Mouse (Mus musculus): Measurements from ENCODE around the gene Acoxl. TPM values are rescaled to one million over a fixed set of nuclear protein-coding genes. Genes with fewer than 3 reads are reported as not detected.

Acoxl gene
- total and polyA plus RNA-seq, 3 experiments, result 0.05 TPM; not detected in 1

DNA sequence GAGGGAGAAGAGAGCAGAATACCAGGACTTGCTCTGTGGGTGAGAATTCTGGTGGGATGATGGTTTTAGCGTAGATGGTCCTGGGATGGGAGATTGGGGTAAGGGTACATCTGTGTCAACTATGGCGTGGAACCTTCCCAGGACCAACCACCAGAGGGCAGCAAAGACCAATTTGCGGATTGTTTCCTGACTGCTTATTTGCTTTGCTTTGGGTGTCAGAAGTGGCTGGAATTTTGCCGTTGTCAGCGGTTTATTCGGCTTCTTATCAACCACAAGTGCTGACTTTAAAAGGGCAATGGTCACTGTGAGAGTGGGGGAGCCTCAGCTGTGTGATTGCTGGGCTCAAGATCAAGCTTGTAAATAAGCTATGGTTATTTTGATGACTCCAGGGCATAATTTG is 50.8 kb downstream of the Acoxl start:
- Histone ChIP-seq H3K4me1 (ENCODE audit: insufficient read depth, low read depth, low read length) (peaks cover 7% of the 10 kb centered on the region; the same call in 1 of the 2 replicates), H3K9me3 (replicated peaks) (no peaks in the 10 kb centered on the region), H3K27me3 (ENCODE audit: insufficient read depth, low read length) (peaks cover 17% of the 10 kb centered on the region), H3K36me3 (replicated peaks) (no peaks in the 10 kb centered on the region), H3K4me3 (ENCODE audit: low read depth, low read length) (no peak overlapping the region)
- DNase-seq (ENCODE audit: low spot score), result peak; percentile 39
- 0 out of 2 replicates have a peak, but pooled peaks have one; percentile 15 for ATAC-seq (ENCODE audit: extremely low read depth, insufficient number of reproducible peaks, low FRiP score, poor library complexity, severe bottlenecking)
- TF ChIP-seq CTCF (IDR thresholded peaks at IDR 0.05; ENCODE audit: low read depth, low read length), result peak; percentile 86
- no peak for TF ChIP-seq GATA1 (IDR thresholded peaks at IDR 0.05; ENCODE audit: borderline replicate concordance, low read length)

DNA sequence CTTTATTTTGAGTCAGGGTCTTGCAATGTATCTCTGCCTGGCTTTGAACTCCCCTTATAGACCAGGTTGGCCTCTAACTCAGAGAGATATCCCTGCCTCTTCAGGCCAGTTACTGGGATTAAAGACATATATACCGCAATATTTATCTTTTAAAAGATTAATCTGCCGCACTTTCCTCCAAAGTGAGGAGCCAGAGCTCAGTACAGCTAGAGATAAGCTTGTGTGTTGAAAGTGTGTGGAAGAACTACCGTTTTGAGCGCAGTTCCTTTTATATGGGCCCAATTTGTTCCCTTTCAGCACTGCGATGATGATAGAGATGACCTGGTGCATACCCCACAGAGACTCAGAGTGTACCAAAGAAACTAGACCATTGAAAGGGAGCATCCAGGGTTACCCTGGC is 51.3 kb downstream of the Acoxl start:
- Histone ChIP-seq H3K4me1 (ENCODE audit: insufficient read depth, low read depth, low read length) (peaks cover 7% of the 10 kb centered on the region; the same call in 1 of the 2 replicates), H3K9me3 (replicated peaks) (no peaks in the 10 kb centered on the region), H3K4me3 (ENCODE audit: low read depth, low read length) (no peak overlapping the region), H3K36me3 (replicated peaks) (no peaks in the 10 kb centered on the region), H3K27me3 (ENCODE audit: insufficient read depth, low read length) (peaks cover 17% of the 10 kb centered on the region)
- no peak for ATAC-seq (ENCODE audit: extremely low read depth, insufficient number of reproducible peaks, low FRiP score, poor library complexity, severe bottlenecking)
- TF ChIP-seq TAL1 (conservative IDR thresholded peaks at IDR 0.05; ENCODE audit: low read depth, low read length) (no peak), GATA1 (IDR thresholded peaks at IDR 0.05; ENCODE audit: borderline replicate concordance, low read length) (no peak), POLR2AphosphoS5 (IDR thresholded peaks at IDR 0.05; ENCODE audit: insufficient replicate concordance, low read depth, low read length) (no peak), GATA2 (IDR thresholded peaks at IDR 0.05; ENCODE audit: borderline replicate concordance, low read depth, low read length) (no peak), CTCF (IDR thresholded peaks at IDR 0.05; ENCODE audit: low read depth, low read length) (no peak)
- DNase-seq (ENCODE audit: low spot score), result no peak

DNA sequence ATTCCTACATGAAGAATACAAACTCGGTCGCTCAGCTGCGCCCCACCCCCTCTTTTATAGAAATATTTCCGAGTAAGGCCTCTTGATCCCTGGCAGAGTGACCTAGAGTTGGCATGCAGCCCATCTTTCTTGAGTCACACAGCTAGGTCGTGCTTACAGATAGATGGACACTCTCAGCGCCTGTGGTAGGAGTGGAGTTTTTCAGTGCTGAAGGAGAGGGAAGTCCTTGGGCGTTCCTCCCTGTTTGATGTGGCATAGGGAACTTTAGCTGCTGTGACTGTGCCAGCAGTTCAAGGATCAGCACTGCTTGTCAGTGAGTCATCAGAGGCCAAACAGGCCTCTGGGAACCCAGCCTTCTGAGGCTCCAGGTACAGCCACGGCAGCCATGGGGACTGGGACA is 51.9 kb downstream of the Acoxl start:
- peaks cover 17% of the 10 kb centered on the region for H3K27me3 ChIP-seq (ENCODE audit: insufficient read depth, low read length)
- no peaks in the 10 kb centered on the region for H3K36me3 ChIP-seq (replicated peaks)
- TF ChIP-seq GATA1 (IDR thresholded peaks at IDR 0.05; ENCODE audit: borderline replicate concordance, low read length), result no peak
- TF ChIP-seq GATA2 (IDR thresholded peaks at IDR 0.05; ENCODE audit: borderline replicate concordance, low read depth, low read length), result no peak
- TF ChIP-seq POLR2AphosphoS5 (IDR thresholded peaks at IDR 0.05; ENCODE audit: insufficient replicate concordance, low read depth, low read length), result no peak
- no peak for TF ChIP-seq CTCF (IDR thresholded peaks at IDR 0.05; ENCODE audit: low read depth, low read length)
- no peak for TF ChIP-seq TAL1 (conservative IDR thresholded peaks at IDR 0.05; ENCODE audit: low read depth, low read length)
- peaks cover 7% of the 10 kb centered on the region; the same call in 1 of the 2 replicates for H3K4me1 ChIP-seq (ENCODE audit: insufficient read depth, low read depth, low read length)
- no peak overlapping the region for H3K4me3 ChIP-seq (ENCODE audit: low read depth, low read length)
- DNase-seq (ENCODE audit: low spot score) (no peak), ATAC-seq (ENCODE audit: extremely low read depth, insufficient number of reproducible peaks, low FRiP score, poor library complexity, severe bottlenecking) (no peak)
- H3K9me3 ChIP-seq (replicated peaks), result no peaks in the 10 kb centered on the region

DNA sequence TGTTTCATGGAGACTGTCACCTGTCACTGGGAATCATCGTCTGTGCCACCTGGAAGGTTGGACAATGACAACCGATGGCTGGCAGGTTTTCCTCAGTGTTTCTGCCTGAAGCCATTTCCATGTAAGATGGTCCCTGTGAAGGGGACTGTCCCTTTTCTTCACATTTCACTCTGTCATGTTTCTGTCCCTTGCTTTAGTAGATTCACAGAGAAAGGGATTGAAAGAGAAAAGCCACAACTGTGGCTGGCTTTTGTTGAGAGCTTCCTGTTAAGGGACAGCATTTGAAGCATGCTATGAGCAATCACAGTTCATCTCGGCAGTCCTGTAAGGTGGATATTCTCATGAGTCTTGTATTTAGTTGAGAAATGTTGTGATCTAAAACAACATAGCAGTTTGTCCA is 52.4 kb downstream of the Acoxl start:
- Histone ChIP-seq H3K9me3 (replicated peaks) (no peaks in the 10 kb centered on the region), H3K27me3 (ENCODE audit: insufficient read depth, low read length) (peaks cover 16% of the 10 kb centered on the region), H3K4me1 (ENCODE audit: insufficient read depth, low read depth, low read length) (peaks cover 7% of the 10 kb centered on the region; the same call in 1 of the 2 replicates), H3K4me3 (ENCODE audit: low read depth, low read length) (no peak overlapping the region), H3K36me3 (replicated peaks) (no peaks in the 10 kb centered on the region)
- ATAC-seq (ENCODE audit: extremely low read depth, insufficient number of reproducible peaks, low FRiP score, poor library complexity, severe bottlenecking), result no peak
- no peak for DNase-seq (ENCODE audit: low spot score)
- TF ChIP-seq GATA1 (IDR thresholded peaks at IDR 0.05; ENCODE audit: borderline replicate concordance, low read length), result no peak
- TF ChIP-seq POLR2AphosphoS5 (IDR thresholded peaks at IDR 0.05; ENCODE audit: insufficient replicate concordance, low read depth, low read length), result no peak
- TF ChIP-seq GATA2 (IDR thresholded peaks at IDR 0.05; ENCODE audit: borderline replicate concordance, low read depth, low read length), result no peak
- no peak for TF ChIP-seq CTCF (IDR thresholded peaks at IDR 0.05; ENCODE audit: low read depth, low read length)
- no peak for TF ChIP-seq TAL1 (conservative IDR thresholded peaks at IDR 0.05; ENCODE audit: low read depth, low read length)

DNA sequence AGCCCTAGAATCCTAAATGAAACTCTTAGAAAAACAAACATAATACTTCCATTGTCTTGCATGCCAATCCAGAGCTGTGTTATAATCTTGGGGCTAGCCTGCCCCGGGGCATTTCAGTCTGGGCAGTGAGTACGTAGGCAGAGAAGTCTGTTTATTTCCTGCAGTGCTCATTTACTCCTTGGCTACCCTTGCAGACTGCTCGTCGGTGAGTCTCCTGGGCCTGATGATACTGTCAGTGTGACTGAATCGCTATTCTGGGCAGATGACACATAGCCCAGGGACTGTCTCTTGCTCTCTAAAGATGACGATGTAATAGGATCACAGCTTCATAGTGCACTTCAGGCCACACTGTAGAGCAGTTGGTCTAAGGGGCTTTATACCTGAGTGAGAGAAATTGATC is 56.2 kb downstream of the Acoxl start:
- H3K4me1 ChIP-seq (ENCODE audit: insufficient read depth, low read depth, low read length), result peaks cover 10% of the 10 kb centered on the region; the same call in 1 of the 2 replicates
- no peak for DNase-seq (ENCODE audit: low spot score)
- H3K4me3 ChIP-seq (ENCODE audit: low read depth, low read length), result no peak overlapping the region
- TF ChIP-seq CTCF (IDR thresholded peaks at IDR 0.05; ENCODE audit: low read depth, low read length), result no peak
- TF ChIP-seq TAL1 (conservative IDR thresholded peaks at IDR 0.05; ENCODE audit: low read depth, low read length), result no peak
- TF ChIP-seq GATA2 (IDR thresholded peaks at IDR 0.05; ENCODE audit: borderline replicate concordance, low read depth, low read length), result no peak
- TF ChIP-seq GATA1 (IDR thresholded peaks at IDR 0.05; ENCODE audit: borderline replicate concordance, low read length), result no peak
- TF ChIP-seq POLR2AphosphoS5 (IDR thresholded peaks at IDR 0.05; ENCODE audit: insufficient replicate concordance, low read depth, low read length), result no peak
- peaks cover 3% of the 10 kb centered on the region; the same call in 1 of the 2 replicates for H3K9me3 ChIP-seq (replicated peaks)
- no peak for ATAC-seq (ENCODE audit: extremely low read depth, insufficient number of reproducible peaks, low FRiP score, poor library complexity, severe bottlenecking)
- H3K27me3 ChIP-seq (ENCODE audit: insufficient read depth, low read length), result peaks cover 16% of the 10 kb centered on the region
- no peaks in the 10 kb centered on the region for H3K36me3 ChIP-seq (replicated peaks)

DNA sequence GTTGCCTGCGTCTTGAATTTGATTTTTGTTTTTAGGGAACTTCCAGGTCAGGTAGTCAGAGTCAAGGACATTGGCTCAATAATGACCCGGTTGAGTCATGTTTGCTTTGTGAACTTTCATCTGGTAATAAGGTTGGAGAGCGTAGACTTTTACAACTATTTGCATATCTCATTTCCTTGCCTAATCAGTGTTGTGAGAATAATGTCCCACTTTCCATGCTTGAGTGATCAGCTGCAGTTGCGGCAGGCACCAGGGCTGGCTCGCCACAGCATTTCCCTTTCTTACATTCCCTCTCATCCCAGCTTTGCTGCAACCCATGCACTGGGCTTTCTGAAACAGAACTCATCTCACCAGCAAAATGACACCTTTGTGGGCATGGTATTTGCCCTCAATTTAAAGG is 59.0 kb downstream of the Acoxl start:
- no peaks in the 10 kb centered on the region for H3K36me3 ChIP-seq (replicated peaks)
- H3K4me1 ChIP-seq (ENCODE audit: insufficient read depth, low read depth, low read length), result peaks cover 8% of the 10 kb centered on the region; the same call in 1 of the 2 replicates
- no peak overlapping the region for H3K4me3 ChIP-seq (ENCODE audit: low read depth, low read length)
- peaks cover 14% of the 10 kb centered on the region; the same call in 1 of the 2 replicates for H3K27me3 ChIP-seq (ENCODE audit: insufficient read depth, low read length)
- no peak for DNase-seq (ENCODE audit: low spot score)
- TF ChIP-seq TAL1 (conservative IDR thresholded peaks at IDR 0.05; ENCODE audit: low read depth, low read length) (no peak), POLR2AphosphoS5 (IDR thresholded peaks at IDR 0.05; ENCODE audit: insufficient replicate concordance, low read depth, low read length) (no peak), GATA1 (IDR thresholded peaks at IDR 0.05; ENCODE audit: borderline replicate concordance, low read length) (no peak), GATA2 (IDR thresholded peaks at IDR 0.05; ENCODE audit: borderline replicate concordance, low read depth, low read length) (no peak), CTCF (IDR thresholded peaks at IDR 0.05; ENCODE audit: low read depth, low read length) (no peak)
- ATAC-seq (ENCODE audit: extremely low read depth, insufficient number of reproducible peaks, low FRiP score, poor library complexity, severe bottlenecking), result no peak
- H3K9me3 ChIP-seq (replicated peaks), result peaks cover 3% of the 10 kb centered on the region; the same call in 1 of the 2 replicates
